Mouse (Mus musculus) testis, postnatal 14 days (tissue): ENCODE data around the gene Elmsan1.
"Not testable (repeated sequence)": the region's sequence is repeated elsewhere in the genome, so short reads cannot be mapped to it uniquely, and the experiment has no call there.

ENCODE experiments used
- DNase-seq: peaks from one replicate; pipeline ENCODE4 v3.0.0; 2021; ENCODE audit warnings: low spot score

The Elmsan1 gene

GRCm38 (mm10) chr12:84218289-84219120 is at the start of gene Elmsan1:
Gene Elmsan1, minus strand, starts transcription at chr12:84218881.
- peak; percentile 65 for DNase-seq

DNA sequence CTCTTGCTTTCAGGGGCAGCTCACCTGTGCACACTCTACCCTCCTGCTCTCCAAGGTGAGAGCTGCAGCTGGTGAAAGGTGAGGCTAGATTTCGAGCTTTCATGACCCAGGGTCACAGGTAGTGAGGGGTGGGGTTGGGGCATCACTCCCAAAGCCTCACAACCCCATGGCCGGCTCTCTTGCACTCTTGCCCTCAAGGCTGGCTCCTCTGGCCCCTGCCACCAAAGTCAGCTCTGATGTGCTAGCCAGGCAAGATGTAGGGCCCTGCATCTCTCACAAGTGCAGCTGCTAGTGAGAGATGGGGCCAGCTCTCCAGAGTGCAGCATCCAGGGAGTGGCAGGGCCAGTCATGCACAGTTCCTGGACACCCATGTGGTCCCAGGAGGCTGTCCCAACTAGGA is 48.6 kb upstream of the Elmsan1 start:
- no peak for DNase-seq

- DNase-seq: no peak
These were observed 41.7 kb upstream of the Elmsan1 start for GRCm38 (mm10) chr12:84260363-84260762.

DNA sequence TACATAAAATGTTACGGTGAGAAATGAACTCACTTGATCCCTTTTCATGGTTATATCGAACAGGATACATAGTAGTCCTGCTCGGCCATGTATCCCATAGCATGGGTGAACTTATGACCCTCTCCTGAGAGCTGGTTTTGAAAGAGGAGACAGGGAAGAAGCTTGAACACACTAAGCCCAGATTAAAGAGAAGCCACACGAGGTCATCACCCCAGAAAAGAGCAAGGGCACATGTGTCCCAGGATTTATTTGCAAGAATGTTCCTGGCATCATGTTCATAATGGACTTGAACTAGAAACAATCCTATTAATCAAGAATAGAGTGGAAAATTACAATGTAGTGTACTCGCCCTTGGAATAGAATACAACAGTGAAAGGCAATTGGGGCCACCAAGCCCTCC is 36.2 kb upstream of the Elmsan1 start:
- DNase-seq: no peak

GRCm38 (mm10) chr12:84252811-84253210 is 34.1 kb upstream of the Elmsan1 start:
- no peak for DNase-seq

DNA sequence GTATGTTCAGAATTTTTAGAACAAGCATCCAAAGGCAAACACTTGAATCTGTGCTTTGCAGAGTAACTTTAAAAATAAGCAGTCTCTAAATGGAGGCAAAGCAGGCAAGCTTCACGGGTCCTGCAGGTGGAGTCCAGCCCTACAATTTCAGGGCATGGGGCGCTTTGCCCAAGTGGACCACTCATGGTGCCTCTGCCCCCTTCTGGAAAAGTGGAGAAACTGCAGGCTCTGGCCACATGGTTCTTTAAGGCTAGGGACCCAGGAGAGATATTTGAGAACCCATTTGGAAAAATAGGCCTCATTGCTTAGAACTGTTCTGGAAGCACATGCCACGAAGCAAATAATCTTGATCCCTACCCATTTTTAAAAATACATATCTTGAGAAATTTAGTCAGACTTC is 30.5 kb upstream of the Elmsan1 start:
- DNase-seq: peak; percentile 40

- DNase-seq: no peak
These were observed 27.0 kb upstream of the Elmsan1 start for GRCm38 (mm10) chr12:84245683-84246082.

DNA sequence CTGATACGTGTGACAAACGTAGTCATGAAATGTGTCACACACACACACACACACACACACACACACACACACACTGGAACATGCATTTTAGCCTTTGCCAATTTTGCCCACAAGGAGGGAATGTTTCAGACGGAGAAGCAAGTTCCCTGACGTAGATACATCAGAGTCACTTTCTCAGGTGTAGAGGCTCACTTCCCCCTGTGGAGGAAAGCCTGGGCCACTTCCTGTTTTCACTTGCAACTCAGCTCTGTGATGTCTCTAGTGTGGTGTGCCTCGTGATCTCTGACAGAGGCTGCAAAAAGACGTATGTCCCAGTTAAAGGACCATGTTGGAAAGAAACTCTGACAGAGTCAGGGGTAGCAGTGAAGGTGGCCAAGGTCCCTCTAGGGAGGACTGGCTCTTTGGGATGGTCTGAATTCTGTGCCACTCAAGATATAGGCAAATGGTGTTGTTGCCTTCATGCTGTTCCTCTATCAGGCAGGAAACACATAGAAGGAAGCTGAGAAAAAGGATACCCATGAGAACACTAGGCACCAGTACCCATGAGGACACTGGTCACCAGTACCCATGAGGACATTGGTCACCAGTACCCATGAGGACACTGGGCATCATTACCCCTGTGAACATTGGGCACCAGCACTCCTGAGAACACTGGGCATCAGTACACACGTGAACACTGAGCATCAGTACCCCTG is 24.5 kb upstream of the Elmsan1 start:
- DNase-seq: no peak

- DNase-seq: not testable (repeated sequence)
These were observed 18.4 kb upstream of the Elmsan1 start for GRCm38 (mm10) chr12:84237036-84237435.

- no peak for DNase-seq
These were observed 17.5 kb upstream of the Elmsan1 start for GRCm38 (mm10) chr12:84235981-84236752.

- DNase-seq: no peak
These were observed 16.9 kb upstream of the Elmsan1 start for GRCm38 (mm10) chr12:84235577-84235976.

DNA sequence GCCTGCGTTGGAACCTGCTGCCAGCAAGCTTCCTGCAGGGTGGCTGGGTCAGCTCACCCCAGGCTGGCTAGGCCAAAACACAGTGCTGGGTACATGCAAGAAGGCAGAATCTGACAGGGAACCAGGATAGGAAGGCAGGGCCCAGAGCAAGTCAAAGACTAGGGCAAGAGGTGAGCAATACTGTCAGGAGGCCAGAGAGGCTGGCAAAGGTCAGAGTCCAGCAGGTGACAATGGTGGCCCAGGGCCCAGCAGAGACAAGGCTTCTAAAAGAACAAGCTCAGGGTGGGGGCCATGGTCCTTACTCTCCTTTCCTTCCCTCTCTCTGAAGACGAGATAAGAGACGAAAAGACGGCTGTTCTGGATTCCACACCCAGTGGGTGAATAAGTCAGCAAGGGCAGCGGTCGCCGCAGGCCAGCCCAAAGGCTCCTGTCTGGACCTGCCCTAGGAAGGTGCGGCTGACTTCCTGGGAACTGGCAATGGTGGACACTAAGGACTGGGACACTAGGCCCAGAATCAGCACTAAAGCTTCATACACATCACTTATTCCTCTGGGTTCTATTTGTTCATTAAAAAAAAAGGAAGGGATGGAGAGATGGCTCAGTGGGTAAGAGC is 14.9 kb upstream of the Elmsan1 start:
- no peak for DNase-seq

- DNase-seq: no peak
These were observed 7.6 kb upstream of the Elmsan1 start for GRCm38 (mm10) chr12:84226117-84226840.

- DNase-seq: no peak
These were observed 3.8 kb upstream of the Elmsan1 start for GRCm38 (mm10) chr12:84222405-84222961.

- no peak for DNase-seq
These were observed 2.5 kb upstream of the Elmsan1 start for GRCm38 (mm10) chr12:84220951-84221891.

DNA sequence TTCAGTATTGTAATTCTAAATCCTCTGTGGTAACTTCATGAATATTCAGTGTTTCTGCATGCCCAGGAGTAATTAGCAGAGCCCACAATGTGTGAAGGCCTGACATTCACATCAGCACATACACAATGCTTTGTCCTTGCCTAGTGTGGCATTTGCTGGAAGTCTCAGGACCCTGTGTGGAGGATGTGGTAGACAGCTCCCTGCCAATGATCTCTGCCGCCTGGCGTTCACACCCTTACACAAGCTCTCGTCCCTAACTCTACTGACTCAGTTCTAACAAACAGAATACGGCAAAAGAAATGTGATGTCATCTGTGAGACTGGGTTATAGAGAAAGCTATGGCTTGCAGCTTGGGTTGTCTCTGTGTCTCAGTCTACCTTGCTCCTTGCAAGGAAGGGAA is 1.8 kb upstream of the Elmsan1 start:
- DNase-seq: no peak

DNA sequence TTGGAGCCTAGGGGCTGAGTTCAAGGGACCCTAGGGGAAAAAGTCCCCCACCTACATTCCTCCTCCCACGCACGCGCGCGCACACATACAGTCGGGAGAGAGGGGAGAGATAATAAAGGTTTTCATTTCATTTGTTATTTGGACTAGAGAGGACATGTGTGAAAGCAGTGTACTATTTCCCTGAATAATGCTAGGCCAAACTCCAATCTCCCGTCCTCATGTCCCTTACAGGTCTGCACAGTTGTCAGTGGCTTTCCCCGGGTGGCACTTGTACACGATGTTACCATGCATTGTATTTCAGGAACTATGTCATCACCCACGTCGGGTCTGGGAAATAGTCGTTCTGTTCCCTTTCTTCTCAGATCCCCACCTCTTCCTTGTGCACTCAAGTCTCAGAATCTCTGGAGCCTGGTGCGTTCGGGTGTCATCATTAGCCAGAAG is 460 bp upstream of the Elmsan1 start:
- no peak for DNase-seq

- DNase-seq: no peak
These were observed 1.1 kb downstream of the Elmsan1 start for GRCm38 (mm10) chr12:84217508-84218131.

- no peak for DNase-seq
These were observed 1.6 kb downstream of the Elmsan1 start for GRCm38 (mm10) chr12:84217111-84217507.
